Mouse (Mus musculus) heart, adult 2 months (tissue): ENCODE results near the gene Afdn.

ENCODE experiments used
- CTCF ChIP-seq: fragments of 200-600 bp; IDR thresholded peaks from 2 replicates; pipeline ENCODE4 v1.8.1; 2022; ENCODE audit warnings: antibody characterized with exemption, mild to moderate bottlenecking, moderate library complexity
- EP300 ChIP-seq: fragments of 200-500 bp; IDR thresholded peaks from 2 replicates; pipeline ENCODE4 v1.6.1; 2011; ENCODE audit warnings: low read depth, low read length, control low read depth; ENCODE audit not compliant: insufficient read depth
- POLR2A ChIP-seq: fragments of 200-500 bp; IDR thresholded peaks from 2 replicates; pipeline ENCODE4 v1.6.1; 2011; ENCODE audit warnings: mild to moderate bottlenecking, low read depth, low read length, control low read depth; ENCODE audit not compliant: insufficient read depth

DNA sequence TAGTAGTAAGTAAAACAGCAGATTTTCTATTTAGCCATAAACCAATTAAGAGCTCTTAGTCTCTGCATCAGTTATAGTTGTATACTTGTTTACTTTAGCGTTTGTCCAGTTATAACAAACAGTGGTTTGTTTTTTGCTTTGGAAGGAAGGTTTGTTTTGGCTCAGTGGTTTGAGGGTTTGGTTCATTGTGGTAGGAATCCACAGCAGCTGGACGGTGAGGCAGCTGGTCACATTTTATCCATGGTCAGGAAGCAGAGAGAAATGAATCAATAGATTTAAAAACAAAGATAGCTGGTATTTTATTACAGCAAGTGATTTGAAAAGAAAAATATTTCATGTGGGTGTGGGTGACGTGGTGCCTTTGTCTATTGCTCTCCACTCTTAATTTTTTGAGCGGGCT lies 59.0 kb downstream of the Afdn start:
- TF ChIP-seq CTCF (no peak), POLR2A (no peak), EP300 (no peak)
